ENCODE assay signal across 23 mouse cellular contexts in genomic region chr7:127400355-127400754, GRCm38 (mm10).
"Had no signal": no experiment of that assay in that cellular context is flagged by ENCODE, and none has a peak within 500 bp of the region (broad histone marks: within the 10 kb centered on the region; RNA-seq: fewer than 3 reads in every experiment).

No protein-coding gene starts in this region.

- H3K4me3 ChIP-seq: gastrocnemius, adult 2 months; heart, embryonic 10.5 days; heart, embryonic 12.5 days; hindbrain, embryonic 10.5 days; hindbrain, embryonic 12.5 days; layer of hippocampus, adult 2 months; left cerebral cortex, adult 2 months; limb, embryonic 10.5 days; limb, embryonic 12.5 days; liver, embryonic 12.5 days; liver, embryonic 15.5 days had no signal

- ATAC-seq: hindbrain, postnatal 0 days; liver, embryonic 12.5 days had no signal

- DNase-seq: gastrocnemius, adult 2 months; gastrocnemius, postnatal 10 days; gastrocnemius, postnatal 25 days; heart, adult 18-20 months; heart, postnatal 10 days; heart, postnatal 4 days; kidney, adult 18-20 months; kidney, adult 8-10 months; kidney, postnatal 10 days; kidney, postnatal 25 days; kidney, postnatal 4 days had no signal

- H3K4me2 ChIP-seq: heart, embryonic 12.5 days; hindbrain, embryonic 12.5 days; hindbrain, embryonic 14.5 days; limb, embryonic 12.5 days; liver, embryonic 12.5 days; liver, embryonic 15.5 days had no signal

- H3K36me3 ChIP-seq: hindbrain, embryonic 12.5 days; liver, embryonic 15.5 days had no signal

- H3K27ac ChIP-seq: gastrocnemius, adult 2 months; heart, embryonic 10.5 days; hindbrain, embryonic 10.5 days; hindbrain, embryonic 12.5 days; hindbrain, embryonic 14.5 days; hindbrain, postnatal 0 days; layer of hippocampus, adult 2 months; left cerebral cortex, adult 2 months; limb, embryonic 10.5 days; limb, embryonic 12.5 days; liver, embryonic 12.5 days; liver, embryonic 15.5 days had no signal

- H3K9me3 ChIP-seq: heart, embryonic 10.5 days; hindbrain, embryonic 10.5 days; hindbrain, embryonic 12.5 days; limb, embryonic 10.5 days; liver, embryonic 12.5 days; liver, embryonic 15.5 days had no signal

- H3K4me1 ChIP-seq: heart, embryonic 10.5 days; heart, embryonic 12.5 days; hindbrain, embryonic 10.5 days; hindbrain, embryonic 12.5 days; limb, embryonic 10.5 days; limb, embryonic 12.5 days had no signal

- H3K9ac ChIP-seq: heart, embryonic 12.5 days; hindbrain, embryonic 12.5 days; hindbrain, embryonic 14.5 days; limb, embryonic 12.5 days; liver, embryonic 12.5 days; liver, embryonic 15.5 days had no signal
